Mouse (Mus musculus): ENCODE measurements around the gene Sptbn2.

DNA sequence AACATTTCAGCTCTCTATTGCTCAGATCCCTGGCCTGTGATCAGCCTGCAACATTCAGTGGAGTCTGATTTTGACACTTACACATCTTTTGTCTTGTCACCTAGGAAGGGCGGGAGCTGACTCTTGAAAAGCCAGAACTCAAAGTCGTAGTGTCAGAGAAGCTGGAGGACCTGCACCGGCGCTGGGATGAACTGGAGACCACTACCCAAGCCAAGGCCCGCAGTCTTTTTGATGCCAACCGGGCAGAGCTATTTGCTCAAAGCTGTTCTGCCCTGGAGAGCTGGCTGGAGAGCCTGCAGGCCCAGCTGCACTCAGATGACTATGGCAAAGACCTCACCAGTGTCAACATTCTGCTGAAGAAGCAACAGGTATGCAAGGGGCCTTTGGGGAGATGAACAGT lies 31.3 kb downstream of the Sptbn2 start:
- TF ChIP-seq EP300 (IDR thresholded peaks at IDR 0.05) (no peak), CTCF (IDR thresholded peaks at IDR 0.05) (no peak)
